Mouse (Mus musculus) embryonic facial prominence, embryonic 15.5 days (tissue): ENCODE data around the gene Ric8b. TPM values are rescaled to one million over a fixed set of nuclear protein-coding genes. Genes with fewer than 3 reads are reported as not detected.

ENCODE experiments used
- ATAC-seq: fragments of 200-750 bp; cut with Nextera tagmentation; 2 replicates; pipeline ENCODE4 v1.8.0; 2017; ENCODE audit warnings: low read depth, moderate TSS enrichment; ENCODE audit not compliant: insufficient number of reproducible peaks, low FRiP score, low TSS enrichment
- H3K27ac ChIP-seq: fragments of 300-500 bp; sonication (generic); replicated peaks from 2 replicates; pipeline ENCODE4 v1.5.1; 2015; ENCODE audit warnings: mild to moderate bottlenecking, inconsistent platforms
- H3K27me3 ChIP-seq: fragments of 300-500 bp; sonication (generic); 2 replicates; pipeline ENCODE4 v1.6.1; 2015; ENCODE audit warnings: inconsistent platforms
- H3K36me3 ChIP-seq: fragments of 300-500 bp; sonication (generic); 2 replicates; pipeline ENCODE4 v1.6.1; 2015; ENCODE audit warnings: mild to moderate bottlenecking, inconsistent platforms
- H3K4me1 ChIP-seq: fragments of 300-500 bp; sonication (generic); 2 replicates; pipeline ENCODE4 v1.6.1; 2015; ENCODE audit warnings: inconsistent platforms
- H3K4me2 ChIP-seq: fragments of 300-500 bp; sonication (generic); replicated peaks from 2 replicates; pipeline ENCODE4 v1.6.1; 2015; ENCODE audit warnings: mild to moderate bottlenecking, inconsistent platforms
- H3K4me3 ChIP-seq: fragments of 300-500 bp; sonication (generic); replicated peaks from 2 replicates; pipeline ENCODE4 v1.5.1; 2015; ENCODE audit warnings: mild to moderate bottlenecking, inconsistent platforms
- H3K9ac ChIP-seq: fragments of 300-500 bp; sonication (generic); 2 replicates; pipeline ENCODE4 v1.6.1; 2015; ENCODE audit warnings: inconsistent platforms
- H3K9me3 ChIP-seq: fragments of 300-500 bp; sonication (generic); replicated peaks from 2 replicates; pipeline ENCODE4 v1.6.1; 2016; ENCODE audit warnings: inconsistent platforms
- WGBS: fragments of 180-500 bp; shearing (Covaris S2); methylation state at CpG from one replicate; pipeline ENCODE4 v1.1.7; 2015; 5-methylcytosine and 5-hydroxymethylcytosine counted together
- polyA plus RNA-seq: library from polyadenylated mRNA; unstranded; fragments of >200 nt; fragmentation: Nextera tagmentation; extraction: Ambion mirVana; gene quantifications from 2 replicates; pipeline ENCODE4 v1.2.1, GENCODE M21; 2015

Gene Ric8b
- polyA plus RNA-seq, 1 experiment from 2014 or later: 21.3 TPM

DNA sequence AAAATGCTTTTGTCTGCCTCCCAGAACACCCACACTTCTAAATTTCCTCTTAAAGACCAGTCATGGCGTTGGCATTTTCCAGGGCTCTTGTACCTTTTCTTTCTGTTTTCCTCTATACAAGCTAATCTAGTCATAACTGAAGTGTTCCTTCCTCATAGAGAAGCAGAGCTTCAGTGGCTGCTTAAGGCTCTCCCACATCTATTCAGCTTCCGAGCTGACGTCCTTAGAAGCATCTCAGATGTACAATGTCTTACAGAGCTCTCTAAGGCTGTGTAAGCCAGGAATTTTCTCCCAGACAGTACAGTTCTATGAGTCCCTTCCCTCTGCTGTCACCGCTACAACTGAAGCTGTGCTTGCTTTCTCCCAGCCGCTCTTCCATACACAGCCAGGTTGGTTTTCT lies 21.5 kb downstream of the Ric8b start:
- Histone ChIP-seq H3K27me3 (no peaks in the 10 kb centered on the region), H3K27ac (no peak overlapping the region), H3K4me3 (no peak overlapping the region), H3K4me1 (peaks cover 7% of the 10 kb centered on the region; the same call in 1 of the 2 replicates), H3K9ac (no peak overlapping the region), H3K4me2 (no peak overlapping the region), H3K9me3 (no peaks in the 10 kb centered on the region), H3K36me3 (no peaks in the 10 kb centered on the region)
- ATAC-seq: no peak
- 73% methylated on average over 5 of the region's 5 CpGs for WGBS

DNA sequence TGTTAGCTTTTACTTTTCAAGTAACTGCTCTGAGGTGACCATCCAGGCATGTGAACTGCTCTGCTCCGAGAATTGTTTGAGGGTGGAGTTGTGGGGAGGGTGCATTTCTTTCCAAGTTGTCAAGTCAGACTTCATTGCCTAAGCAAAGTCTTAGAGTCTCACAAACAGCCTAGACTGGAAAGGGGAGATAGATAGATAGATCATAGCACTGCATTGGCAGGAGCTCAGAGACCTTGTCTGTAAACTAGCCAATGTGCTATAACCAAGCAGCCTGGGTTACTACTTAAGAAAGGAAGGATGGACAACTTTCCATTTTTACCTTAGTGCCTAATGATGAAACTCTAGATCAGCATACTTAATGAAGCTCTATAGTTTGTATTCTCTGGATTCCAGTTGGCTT lies 22.9 kb downstream of the Ric8b start:
- Histone ChIP-seq H3K4me2 (no peak overlapping the region), H3K27me3 (no peaks in the 10 kb centered on the region), H3K36me3 (no peaks in the 10 kb centered on the region), H3K4me3 (no peak overlapping the region), H3K27ac (no peak overlapping the region), H3K4me1 (peaks cover 7% of the 10 kb centered on the region; the same call in 1 of the 2 replicates), H3K9ac (no peak overlapping the region), H3K9me3 (no peaks in the 10 kb centered on the region)
- WGBS: 53% methylated on average over 1 of the region's 1 CpGs
- ATAC-seq: no peak

DNA sequence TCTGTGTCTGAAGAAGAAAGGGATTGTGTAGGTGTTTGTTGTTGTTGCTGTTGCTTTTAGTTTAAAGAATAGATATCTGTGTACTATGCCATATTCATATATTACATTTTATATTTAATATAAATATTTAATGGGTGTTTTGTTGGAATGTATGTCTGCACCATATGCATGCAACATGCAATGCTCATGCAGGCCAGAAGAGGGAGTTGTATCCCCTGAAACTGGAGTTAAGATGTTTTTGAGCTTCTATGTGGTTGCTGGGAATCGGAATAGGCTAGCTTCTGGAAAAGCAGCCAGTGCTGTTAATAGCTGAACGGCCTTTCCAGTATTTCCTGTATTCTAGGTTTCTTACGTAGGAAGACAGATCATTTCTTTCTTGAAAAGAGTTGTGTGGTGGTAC lies 28.3 kb downstream of the Ric8b start:
- WGBS: 92% methylated on average over 3 of the region's 3 CpGs
- H3K9ac ChIP-seq: no peak overlapping the region
- H3K27me3 ChIP-seq: no peaks in the 10 kb centered on the region
- H3K4me2 ChIP-seq: no peak overlapping the region
- no peak overlapping the region for H3K27ac ChIP-seq
- H3K4me3 ChIP-seq: no peak overlapping the region
- no peak for ATAC-seq
- H3K36me3 ChIP-seq: peaks cover 14% of the 10 kb centered on the region
- H3K4me1 ChIP-seq: 0 out of 2 replicates have a peak, but pooled peaks cover 5% of the 10 kb centered on the region
- H3K9me3 ChIP-seq: no peaks in the 10 kb centered on the region

DNA sequence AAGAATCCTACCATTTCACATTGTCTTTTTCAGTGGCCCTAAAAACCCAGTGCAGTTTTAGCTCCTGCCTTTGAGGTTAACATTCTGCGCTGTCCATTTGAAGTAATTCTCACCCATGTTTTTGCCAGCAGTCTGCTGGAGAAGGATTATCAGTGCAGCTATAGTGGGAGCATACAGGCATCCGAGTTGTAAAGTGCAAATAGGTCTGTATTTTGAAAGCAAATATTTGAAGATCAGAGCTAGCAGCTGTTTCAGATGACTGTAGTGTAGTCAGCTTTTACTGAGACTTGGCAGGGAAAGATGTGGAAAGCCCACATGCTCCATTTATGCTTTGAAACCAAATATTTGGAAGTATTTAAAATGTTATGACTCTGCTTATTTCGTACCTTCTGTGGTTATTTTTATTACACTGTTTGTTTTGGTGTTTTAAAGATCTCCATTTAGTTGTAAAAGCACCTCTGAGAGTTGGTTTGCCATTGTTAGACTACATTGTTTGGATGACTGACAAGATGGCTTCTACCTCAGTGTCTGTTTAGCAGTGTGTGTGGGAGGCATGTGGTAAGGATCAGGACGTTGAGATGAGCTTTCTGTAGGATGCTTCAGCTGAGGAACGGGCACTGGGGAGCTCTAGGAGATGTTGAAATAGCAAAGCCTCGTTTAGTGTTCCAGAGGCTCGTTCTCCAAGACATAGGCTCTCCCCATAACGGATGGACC lies 31.7 kb downstream of the Ric8b start:
- 58% methylated on average over 8 of the region's 8 CpGs for WGBS
- H3K4me1 ChIP-seq: 0 out of 2 replicates have a peak, but pooled peaks cover 5% of the 10 kb centered on the region
- no peak overlapping the region for H3K9ac ChIP-seq
- H3K27ac ChIP-seq: no peak overlapping the region
- no peak overlapping the region for H3K4me3 ChIP-seq
- ATAC-seq: no peak
- H3K4me2 ChIP-seq: no peak overlapping the region
- H3K27me3 ChIP-seq: no peaks in the 10 kb centered on the region
- H3K36me3 ChIP-seq: peaks cover 21% of the 10 kb centered on the region
- no peaks in the 10 kb centered on the region for H3K9me3 ChIP-seq

DNA sequence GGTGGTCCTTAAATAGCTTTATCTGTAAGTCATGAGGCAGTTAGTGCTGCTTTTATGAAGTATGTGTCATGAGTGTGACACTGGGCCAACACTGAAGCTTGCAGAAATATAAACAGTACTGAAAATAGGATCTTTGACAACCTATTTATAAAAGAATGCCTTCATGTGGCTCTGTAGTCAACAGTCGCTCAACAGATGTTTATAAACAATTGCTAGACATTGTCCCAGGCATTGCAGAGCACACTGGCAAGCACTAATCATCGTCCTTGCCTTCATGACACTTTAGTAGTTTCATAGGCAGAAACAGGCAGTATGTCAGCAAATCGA lies 32.2 kb downstream of the Ric8b start:
- Histone ChIP-seq H3K4me3 (no peak overlapping the region), H3K4me1 (0 out of 2 replicates have a peak, but pooled peaks cover 5% of the 10 kb centered on the region), H3K9me3 (no peaks in the 10 kb centered on the region), H3K9ac (no peak overlapping the region), H3K4me2 (no peak overlapping the region), H3K27me3 (no peaks in the 10 kb centered on the region), H3K27ac (no peak overlapping the region), H3K36me3 (peaks cover 21% of the 10 kb centered on the region)
- 70% methylated on average over 3 of the region's 3 CpGs for WGBS
- no peak for ATAC-seq

DNA sequence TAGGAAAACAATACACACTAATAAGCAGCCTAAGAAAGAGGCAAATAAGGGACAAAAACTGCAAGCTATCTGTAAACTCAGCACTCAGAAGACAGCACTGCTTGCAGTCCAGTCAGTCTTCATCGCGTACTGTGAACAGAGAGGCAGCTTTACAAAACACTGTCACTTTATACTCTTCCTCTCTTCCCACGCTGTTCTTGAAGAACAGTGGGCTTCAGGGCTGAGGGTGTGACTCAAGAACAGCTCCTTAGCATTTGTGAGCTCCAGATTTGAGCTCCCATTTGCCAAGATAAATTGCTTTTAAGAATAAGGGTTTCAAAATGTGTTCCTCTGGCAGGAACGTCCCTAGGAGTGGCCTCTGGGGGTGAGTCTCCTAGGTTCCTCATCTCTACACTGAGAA lies 33.0 kb downstream of the Ric8b start:
- Histone ChIP-seq H3K27ac (no peak overlapping the region), H3K36me3 (peaks cover 21% of the 10 kb centered on the region), H3K4me3 (no peak overlapping the region), H3K9me3 (no peaks in the 10 kb centered on the region), H3K4me2 (no peak overlapping the region), H3K9ac (no peak overlapping the region), H3K4me1 (0 out of 2 replicates have a peak, but pooled peaks cover 5% of the 10 kb centered on the region), H3K27me3 (no peaks in the 10 kb centered on the region)
- WGBS: 80% methylated on average over 4 of the region's 4 CpGs
- no peak for ATAC-seq

DNA sequence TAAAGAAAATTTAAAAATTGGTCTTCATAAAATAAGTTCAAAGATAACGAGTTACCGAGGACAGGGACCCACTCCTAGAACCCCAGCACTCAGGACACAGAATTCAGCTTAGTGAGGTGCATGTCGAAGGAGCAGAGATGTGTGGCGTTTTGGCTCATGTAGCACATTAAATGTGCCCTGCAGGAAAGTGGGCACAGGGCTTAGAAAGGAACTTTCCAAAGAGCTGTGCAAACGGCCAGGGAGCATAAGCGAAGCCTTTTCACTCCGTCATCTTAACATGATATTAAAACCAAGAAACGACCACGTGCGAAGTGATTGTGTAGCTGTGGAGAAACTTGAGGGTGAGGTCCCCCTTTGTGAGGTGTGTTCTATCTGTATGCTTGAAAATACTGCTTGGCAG lies 36.8 kb downstream of the Ric8b start:
- Histone ChIP-seq H3K27me3 (no peaks in the 10 kb centered on the region), H3K9ac (no peak overlapping the region), H3K27ac (no peak overlapping the region), H3K4me2 (no peak overlapping the region), H3K36me3 (peaks cover 7% of the 10 kb centered on the region; the same call in 1 of the 2 replicates), H3K4me1 (0 out of 2 replicates have a peak, but pooled peaks cover 5% of the 10 kb centered on the region), H3K4me3 (no peak overlapping the region), H3K9me3 (no peaks in the 10 kb centered on the region)
- WGBS: 91% methylated on average over 10 of the region's 10 CpGs
- no peak for ATAC-seq

DNA sequence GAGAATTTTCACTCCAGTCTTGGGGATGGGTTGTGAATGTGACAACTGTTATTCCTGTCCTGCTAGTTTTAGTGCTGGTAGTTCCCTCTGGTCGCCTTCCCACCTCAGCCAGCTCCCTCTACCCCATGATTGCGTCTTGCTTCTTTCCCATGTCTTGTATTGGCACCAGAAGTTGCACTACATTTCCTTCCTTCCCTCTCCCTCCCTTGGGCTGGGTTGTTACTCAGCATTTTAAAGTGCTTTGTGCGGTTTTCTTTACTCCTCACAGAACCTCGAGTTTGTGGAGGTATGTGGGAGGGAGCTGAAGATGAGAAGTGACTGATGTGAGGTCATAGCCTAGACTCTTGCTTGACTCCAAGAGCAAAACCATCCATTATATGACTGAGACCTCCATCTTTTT lies 38.8 kb downstream of the Ric8b start:
- H3K4me1 ChIP-seq: no peaks in the 10 kb centered on the region
- H3K9ac ChIP-seq: no peak overlapping the region
- 71% methylated on average over 4 of the region's 4 CpGs for WGBS
- no peaks in the 10 kb centered on the region for H3K9me3 ChIP-seq
- ATAC-seq: no peak
- H3K27me3 ChIP-seq: no peaks in the 10 kb centered on the region
- no peak overlapping the region for H3K27ac ChIP-seq
- no peak overlapping the region for H3K4me2 ChIP-seq
- peaks cover 5% of the 10 kb centered on the region; the same call in 1 of the 2 replicates for H3K36me3 ChIP-seq
- H3K4me3 ChIP-seq: no peak overlapping the region

DNA sequence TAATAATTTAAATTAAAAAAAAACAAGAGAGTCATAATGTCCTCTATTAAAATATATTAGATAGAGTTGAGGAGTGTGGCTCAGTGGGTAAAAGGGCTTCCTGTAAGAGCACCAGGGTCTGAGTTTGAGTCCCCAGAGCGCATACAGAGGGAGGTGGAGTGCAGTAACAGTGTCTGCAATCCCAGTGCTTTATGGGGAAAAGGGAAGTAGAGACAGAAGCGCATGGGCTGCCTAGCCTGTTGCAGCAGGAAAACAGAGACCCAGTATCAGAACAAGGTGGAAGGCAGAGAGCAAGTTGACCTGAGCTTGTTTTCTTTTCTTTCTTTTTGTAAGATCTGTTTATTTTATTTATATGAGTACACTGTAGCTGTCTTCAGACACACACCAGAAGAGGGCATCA lies 41.2 kb downstream of the Ric8b start:
- Histone ChIP-seq H3K27me3 (no peaks in the 10 kb centered on the region), H3K4me3 (no peak overlapping the region), H3K4me2 (no peak overlapping the region), H3K9me3 (no peaks in the 10 kb centered on the region), H3K4me1 (0 out of 2 replicates have a peak, but pooled peaks cover 3% of the 10 kb centered on the region), H3K9ac (no peak overlapping the region), H3K27ac (no peak overlapping the region), H3K36me3 (0 out of 2 replicates have a peak, but pooled peaks cover 7% of the 10 kb centered on the region)
- WGBS: 95% methylated on average over 2 of the region's 2 CpGs
- no peak for ATAC-seq

DNA sequence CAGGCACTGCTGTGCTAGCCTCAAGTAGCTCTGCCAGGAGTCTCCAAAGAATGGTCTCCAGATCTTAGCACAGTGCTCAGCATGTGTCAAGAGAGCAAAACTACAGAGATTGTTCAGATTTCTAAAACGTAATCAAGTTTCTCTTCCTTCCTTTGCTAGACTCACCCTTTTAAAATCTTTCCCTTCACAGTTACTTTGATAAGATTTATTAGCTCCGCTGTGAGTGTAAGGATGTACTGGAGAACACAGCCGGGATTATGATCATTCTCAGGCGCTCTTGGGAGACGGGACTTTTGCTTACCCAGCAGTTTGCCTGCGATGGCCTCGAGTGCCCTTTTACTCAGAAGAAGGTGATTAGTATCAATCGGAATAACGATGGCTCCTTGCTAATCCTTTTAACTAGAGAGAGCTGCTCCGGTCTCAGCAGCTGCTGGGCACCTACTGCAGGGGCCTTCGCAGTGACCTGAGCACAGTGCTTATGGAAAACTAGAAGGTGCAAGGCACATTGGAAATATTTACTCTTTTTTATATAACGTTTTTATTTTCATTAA lies 43.0 kb downstream of the Ric8b start:
- 61% methylated on average over 12 of the region's 12 CpGs for WGBS
- no peaks in the 10 kb centered on the region for H3K9me3 ChIP-seq
- ATAC-seq: no peak

DNA sequence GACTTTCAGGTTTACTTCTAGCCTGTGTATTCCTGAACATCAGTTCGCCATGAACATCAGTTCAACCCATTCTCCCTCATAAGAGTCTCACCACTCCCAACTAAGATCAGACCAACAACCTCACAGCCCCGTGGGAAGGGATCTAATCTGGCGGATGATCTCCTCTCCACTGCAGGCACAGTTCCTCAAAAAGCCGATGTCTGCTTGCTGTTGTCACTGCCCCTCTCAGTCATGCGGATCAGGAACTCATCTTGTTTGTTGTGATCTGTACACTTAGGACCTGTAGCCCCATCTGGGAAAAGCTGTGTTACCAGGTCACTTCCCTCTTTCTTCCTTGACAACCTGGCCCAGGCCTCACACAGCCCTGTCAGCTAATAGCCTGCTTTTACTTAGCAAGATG lies 45.7 kb downstream of the Ric8b start:
- Histone ChIP-seq H3K4me2 (no peak overlapping the region), H3K27me3 (no peaks in the 10 kb centered on the region), H3K36me3 (0 out of 2 replicates have a peak, but pooled peaks cover 7% of the 10 kb centered on the region), H3K9me3 (no peaks in the 10 kb centered on the region), H3K27ac (0 out of 2 replicates have a peak overlapping the region, but pooled peaks have one; percentile 39), H3K4me3 (no peak overlapping the region), H3K4me1 (0 out of 2 replicates have a peak, but pooled peaks cover 3% of the 10 kb centered on the region), H3K9ac (no peak overlapping the region)
- no peak for ATAC-seq
- WGBS: 81% methylated on average over 5 of the region's 5 CpGs

More for the DNA sequence above, 43.0 kb downstream of the Ric8b start:
- no peak overlapping the region for H3K4me3 ChIP-seq
- H3K27ac ChIP-seq: no peak overlapping the region
- 0 out of 2 replicates have a peak, but pooled peaks cover 3% of the 10 kb centered on the region for H3K4me1 ChIP-seq
- H3K27me3 ChIP-seq: no peaks in the 10 kb centered on the region
- no peak overlapping the region for H3K9ac ChIP-seq
- H3K4me2 ChIP-seq: no peak overlapping the region
- H3K36me3 ChIP-seq: 0 out of 2 replicates have a peak, but pooled peaks cover 7% of the 10 kb centered on the region
